Mouse (Mus musculus) E14TG2a.4 (cell line): ENCODE measurements around the gene Gal3st1.

Experiments used
- CTCF ChIP-seq: conservative IDR thresholded peaks from 2 replicates; pipeline ENCODE4 v1.5.1; 2014; ENCODE audit warnings: low read length
- POU5F1 ChIP-seq: IDR thresholded peaks from 2 replicates; pipeline ENCODE4 v1.6.1; 2014; ENCODE audit warnings: low read length, borderline replicate concordance

DNA sequence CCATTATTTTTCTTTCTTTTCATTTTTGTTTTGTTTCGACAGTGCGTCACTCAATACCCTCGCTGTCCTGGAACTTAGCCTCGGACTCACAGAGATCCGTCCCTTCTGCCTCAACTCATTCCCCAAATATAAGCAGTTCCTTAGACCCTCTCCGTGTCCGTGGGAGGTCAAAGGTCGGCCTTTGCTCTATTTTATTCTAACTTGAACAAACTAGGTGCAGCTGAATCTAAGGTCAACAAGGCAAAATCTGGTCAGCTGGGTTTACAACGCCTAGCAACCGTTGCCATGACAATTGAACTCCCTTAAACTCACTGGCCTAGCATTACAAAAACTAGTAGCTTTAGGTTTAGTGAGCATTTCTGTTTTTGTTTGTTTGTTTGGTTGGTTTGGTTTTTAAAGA lies 20.3 kb upstream of the Gal3st1 start:
- TF ChIP-seq CTCF (no peak), POU5F1 (no peak)
